Mouse (Mus musculus) heart, embryonic 14.5 days (tissue): ENCODE data around the gene Hsd3b7. TPM values are rescaled to one million over a fixed set of nuclear protein-coding genes. Genes with fewer than 3 reads are reported as not detected.
"Not testable (repeated sequence)": the region's sequence is repeated elsewhere in the genome, so short reads cannot be mapped to it uniquely, and the experiment has no call there.

Experiments used
- ATAC-seq: fragments of 200-750 bp; cut with Nextera tagmentation; 2 replicates; pipeline ENCODE4 v1.8.0; 2017; ENCODE audit warnings: low read depth, moderate TSS enrichment; ENCODE audit not compliant: insufficient number of reproducible peaks, insufficient read depth, low FRiP score
- H3K27ac ChIP-seq, 2 experiments: fragments of 200-500 bp in 1 of 2; fragments of 300-500 bp in 1 of 2; sonication (generic) in 1 of 2; replicated peaks in 1 of 2; 2 replicates each; pipeline ENCODE4 v1.5.1; 2012 to 2014; ENCODE audit warnings: low read depth in 2 of 2, low read length in 2 of 2, control low read depth in 1 of 2, mild to moderate bottlenecking in 1 of 2, mixed read lengths in 1 of 2; ENCODE audit not compliant: control insufficient read depth in 1 of 2, insufficient read depth in 1 of 2
- H3K27me3 ChIP-seq: fragments of 300-500 bp; sonication (generic); 2 replicates; pipeline ENCODE4 v1.6.1; 2014; ENCODE audit warnings: mild to moderate bottlenecking, low read length, control low read depth; ENCODE audit not compliant: control insufficient read depth, insufficient read depth
- H3K36me3 ChIP-seq: fragments of 300-500 bp; sonication (generic); 2 replicates; pipeline ENCODE4 v1.6.1; 2014; ENCODE audit warnings: mild to moderate bottlenecking, control low read depth, low read length, mixed read lengths; ENCODE audit not compliant: control insufficient read depth, insufficient read depth
- H3K4me1 ChIP-seq, 2 experiments: fragments of 200-500 bp in 1 of 2; fragments of 300-500 bp in 1 of 2; sonication (generic) in 1 of 2; 2 replicates each; pipeline ENCODE4 v1.6.1; 2012 to 2014; ENCODE audit warnings: low read length in 2 of 2, control low read depth in 1 of 2, mixed read lengths in 1 of 2; ENCODE audit not compliant: control insufficient read depth in 2 of 2, insufficient read depth in 2 of 2
- H3K4me2 ChIP-seq: fragments of 300-500 bp; sonication (generic); 2 replicates; pipeline ENCODE4 v1.6.1; 2014; ENCODE audit warnings: mild to moderate bottlenecking, low read length
- H3K4me3 ChIP-seq, 2 experiments: fragments of 200-500 bp in 1 of 2; fragments of 300-500 bp in 1 of 2; sonication (generic) in 1 of 2; 2 replicates each; pipeline ENCODE4 v1.5.1; 2012 to 2014; ENCODE audit warnings: low read length in 2 of 2, mild to moderate bottlenecking in 2 of 2, control low read depth in 1 of 2, low read depth in 1 of 2, moderate library complexity in 1 of 2; ENCODE audit not compliant: control insufficient read depth in 1 of 2, insufficient read depth in 1 of 2
- H3K9ac ChIP-seq: fragments of 300-500 bp; sonication (generic); 2 replicates; pipeline ENCODE4 v1.6.1; 2014; ENCODE audit warnings: mild to moderate bottlenecking, low read length
- H3K9me3 ChIP-seq: fragments of 300-500 bp; sonication (generic); 2 replicates; pipeline ENCODE4 v1.6.1; 2016; ENCODE audit warnings: low read length, control low read depth; ENCODE audit not compliant: control insufficient read depth
- WGBS: fragments of 180-500 bp; shearing (Covaris S2); extraction: QIAGEN DNeasy Blood & Tissue Kit; methylation state at CpG from one replicate; pipeline ENCODE4 v1.1.7; 2014; 5-methylcytosine and 5-hydroxymethylcytosine counted together
- polyA plus RNA-seq: library from polyadenylated mRNA; unstranded; fragments of >200 nt; fragmentation: Nextera tagmentation; extraction: Ambion mirVana; gene quantifications from 2 replicates; pipeline ENCODE4 v1.2.1, GENCODE M21; 2014

Gene Hsd3b7
- polyA plus RNA-seq, 1 experiment from 2014 or later: 22.2 TPM

DNA sequence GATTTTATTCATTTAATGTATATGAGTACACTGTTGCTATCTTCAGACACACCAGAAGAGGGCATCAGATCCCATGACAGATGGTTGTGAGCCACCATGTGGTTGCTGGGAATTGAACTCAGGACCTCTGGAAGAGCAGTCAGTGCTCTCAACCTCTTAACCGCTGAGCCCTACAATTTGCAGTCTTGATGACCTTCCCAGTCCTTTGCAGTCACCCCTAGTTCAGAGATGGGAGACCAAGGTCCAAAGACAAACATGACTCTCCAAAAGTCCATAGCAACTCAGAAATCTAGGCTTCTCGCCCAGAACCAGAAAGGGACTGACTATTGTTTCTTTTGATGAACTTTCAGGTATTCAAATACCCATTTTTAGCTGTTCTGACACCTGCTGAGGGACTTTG, 39.6 kb downstream of the Hsd3b7 start:
- not testable (repeated sequence) for H3K9ac ChIP-seq, H3K27ac ChIP-seq, H3K4me3 ChIP-seq, H3K9me3 ChIP-seq, ATAC-seq, H3K27me3 ChIP-seq, H3K4me2 ChIP-seq, H3K4me1 ChIP-seq
- H3K36me3 ChIP-seq: peaks cover 21% of the 10 kb centered on the region
- 81% methylated on average over 2 of the region's 2 CpGs for WGBS

DNA sequence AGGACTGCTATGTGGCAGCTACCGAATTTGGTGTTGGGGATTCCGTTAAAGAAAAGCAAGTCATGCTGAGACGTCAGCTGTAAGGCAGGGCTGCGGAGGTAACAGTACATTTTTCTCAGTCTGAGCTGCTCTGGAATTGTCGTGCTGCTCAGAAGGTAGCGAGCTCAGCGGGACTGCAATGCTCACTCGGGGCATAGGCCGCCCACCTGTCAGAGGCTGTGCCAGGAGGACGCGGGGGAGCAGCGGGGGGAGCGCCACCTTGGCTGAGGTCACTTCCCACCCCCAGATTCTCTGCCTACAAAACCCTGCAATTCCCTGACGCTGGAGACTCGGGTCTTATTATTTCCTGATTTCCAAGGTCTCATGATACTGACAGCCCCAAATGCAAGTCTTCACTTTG, 40.5 kb downstream of the Hsd3b7 start:
- ATAC-seq: no peak
- Histone ChIP-seq H3K4me1 (peaks cover 5 to 9% of the 10 kb centered on the region in 2 experiments; a peak in 3 of 4 replicates), H3K9ac (peak overlapping the region; percentile 92), H3K27ac (peak overlapping the region; percentile 91), H3K36me3 (peaks cover 29% of the 10 kb centered on the region), H3K9me3 (no peaks in the 10 kb centered on the region), H3K4me3 (peak overlapping the region; percentile 71 to 93), H3K4me2 (peak overlapping the region; percentile 92), H3K27me3 (no peaks in the 10 kb centered on the region)
- 3% methylated on average over 15 of the region's 15 CpGs for WGBS

DNA sequence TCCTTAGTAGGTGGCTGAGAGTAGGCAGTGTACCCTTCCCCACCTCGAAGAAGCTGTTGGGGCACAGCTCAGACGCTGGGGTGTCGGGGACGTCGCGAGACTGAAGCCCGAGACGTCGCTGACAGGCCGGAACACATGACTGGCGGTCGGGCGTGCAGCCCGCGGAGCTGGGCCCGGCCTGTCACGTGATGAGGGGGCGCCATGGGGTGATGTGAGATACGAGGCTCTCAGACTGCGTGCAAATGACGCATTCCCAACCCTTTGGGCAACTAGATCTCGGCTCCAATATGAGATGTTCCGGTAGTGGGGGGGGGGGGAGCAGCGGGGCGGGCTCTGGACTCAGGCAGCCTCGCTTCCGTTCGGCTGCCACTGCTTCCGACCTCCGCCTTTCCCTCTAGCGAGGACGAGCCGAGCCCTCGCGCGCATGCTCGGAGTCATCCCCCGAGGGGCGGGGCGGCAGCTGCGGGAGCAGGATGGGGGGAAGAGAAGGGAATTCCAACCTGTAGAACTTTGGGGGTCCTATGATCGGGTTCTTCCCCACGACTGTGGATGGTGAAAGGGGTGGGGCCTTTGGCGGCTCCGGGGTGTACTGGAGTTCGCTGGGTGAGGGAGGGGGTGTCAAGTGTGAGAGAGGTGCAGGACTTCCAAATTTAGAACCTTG, 41.1 kb downstream of the Hsd3b7 start:
- H3K4me2 ChIP-seq: peak overlapping the region; percentile 92
- WGBS: under 1% methylated on average over 46 of the region's 46 CpGs
- peaks cover 5 to 9% of the 10 kb centered on the region in 2 experiments; a peak in 3 of 4 replicates for H3K4me1 ChIP-seq
- H3K9ac ChIP-seq: peak overlapping the region; percentile 92
- peaks cover 35% of the 10 kb centered on the region for H3K36me3 ChIP-seq
- H3K9me3 ChIP-seq: no peaks in the 10 kb centered on the region
- peak overlapping the region; percentile 91 for H3K27ac ChIP-seq
- no peaks in the 10 kb centered on the region for H3K27me3 ChIP-seq
- peak overlapping the region; percentile 71 to 93 for H3K4me3 ChIP-seq
- ATAC-seq: peak; percentile 92

DNA sequence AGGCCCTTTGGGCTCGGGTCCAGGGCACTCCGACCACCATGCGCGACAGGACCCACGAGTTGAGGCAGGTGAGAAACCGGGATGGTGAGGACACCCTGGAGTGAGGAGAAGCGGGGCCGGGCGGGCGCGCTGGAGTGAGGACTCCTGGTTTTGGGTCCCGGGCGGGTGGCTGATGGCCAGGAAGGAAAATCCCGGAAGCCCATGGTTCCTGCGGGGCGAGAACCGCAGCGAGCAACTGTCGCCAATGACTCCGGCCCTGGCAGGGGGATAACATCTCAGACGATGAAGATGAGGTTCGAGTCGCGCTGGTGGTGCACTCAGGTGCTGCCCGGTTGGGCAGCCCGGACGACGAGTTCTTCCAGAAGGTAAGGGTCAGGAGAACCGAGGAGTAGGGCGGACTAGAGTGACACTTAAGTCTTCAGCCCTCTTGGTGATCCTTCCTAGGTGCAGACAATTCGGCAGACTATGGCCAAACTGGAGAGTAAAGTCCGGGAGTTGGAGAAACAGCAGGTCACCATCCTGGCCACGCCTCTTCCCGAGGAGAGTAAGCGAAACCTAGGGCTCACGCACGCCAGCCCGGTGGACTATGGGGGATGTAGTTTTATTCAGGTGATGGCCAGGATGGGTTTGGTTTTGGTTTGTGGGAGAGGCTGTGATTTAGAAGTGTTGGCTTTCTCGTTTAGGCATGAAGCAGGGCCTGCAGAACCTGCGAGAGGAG, 41.8 kb downstream of the Hsd3b7 start:
- Histone ChIP-seq H3K4me1 (peaks cover 5 to 9% of the 10 kb centered on the region in 2 experiments; a peak in 3 of 4 replicates), H3K36me3 (peaks cover 42% of the 10 kb centered on the region), H3K27ac (peak overlapping the region; percentile 74 to 91), H3K27me3 (no peaks in the 10 kb centered on the region), H3K4me2 (peak overlapping the region; percentile 92), H3K9me3 (no peaks in the 10 kb centered on the region), H3K4me3 (peak overlapping the region; percentile 71 to 93), H3K9ac (peak overlapping the region; percentile 92)
- under 1% methylated on average over 40 of the region's 40 CpGs for WGBS
- peak; percentile 27; the same call in 1 of the 2 replicates for ATAC-seq

DNA sequence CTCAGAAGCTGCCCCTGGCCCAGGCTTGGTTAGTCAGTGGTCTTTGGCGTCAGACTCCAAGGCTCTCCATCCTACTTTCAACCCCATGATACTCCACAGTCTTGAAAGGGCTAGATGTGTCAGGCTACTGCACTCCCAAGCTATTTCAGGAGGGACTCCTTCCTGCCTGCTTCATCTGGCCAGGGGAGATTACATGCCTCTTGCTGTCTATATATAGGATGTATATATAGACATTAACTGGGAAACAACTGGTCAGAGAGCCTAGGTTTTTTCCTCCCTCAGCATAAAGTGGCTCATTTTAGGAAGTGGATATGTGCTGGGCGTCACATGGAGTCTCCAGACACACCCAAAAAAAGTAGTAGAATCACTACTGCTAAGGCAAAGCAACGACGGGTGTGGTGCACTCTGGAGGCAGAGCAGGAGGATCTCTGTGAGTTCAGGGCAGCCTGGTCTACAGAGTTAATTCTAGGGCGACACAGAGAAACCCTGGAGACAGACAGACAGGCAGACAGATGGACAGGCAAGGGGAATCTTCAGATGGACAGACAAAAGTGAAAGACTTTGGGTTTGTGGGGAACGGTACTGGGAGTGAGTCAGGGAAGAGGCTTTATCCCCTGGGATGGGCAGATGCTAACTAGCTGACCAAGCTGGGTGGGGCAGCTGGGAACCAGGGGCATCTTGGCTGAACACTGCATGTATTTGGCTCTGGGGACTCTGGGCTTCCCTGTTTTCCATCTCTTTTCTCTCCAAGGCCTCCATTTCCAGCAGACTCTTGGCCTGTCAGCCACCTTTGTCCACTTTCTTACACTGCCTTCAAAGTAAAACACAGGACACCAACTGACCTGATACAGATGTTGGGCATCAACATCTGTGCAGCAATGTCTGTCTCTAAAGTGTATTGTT, 49.8 kb downstream of the Hsd3b7 start:
- no peaks in the 10 kb centered on the region for H3K27me3 ChIP-seq
- H3K9ac ChIP-seq: no peak overlapping the region
- no peaks in the 10 kb centered on the region for H3K9me3 ChIP-seq
- H3K4me2 ChIP-seq: no peak overlapping the region
- no peak for ATAC-seq
- H3K4me1 ChIP-seq: no peaks in the 10 kb centered on the region; a peak in 1 of 4 replicates
- no peak overlapping the region for H3K27ac ChIP-seq
- peaks cover 37% of the 10 kb centered on the region for H3K36me3 ChIP-seq
- no peak overlapping the region for H3K4me3 ChIP-seq
- 62% methylated on average over 6 of the region's 6 CpGs for WGBS

DNA sequence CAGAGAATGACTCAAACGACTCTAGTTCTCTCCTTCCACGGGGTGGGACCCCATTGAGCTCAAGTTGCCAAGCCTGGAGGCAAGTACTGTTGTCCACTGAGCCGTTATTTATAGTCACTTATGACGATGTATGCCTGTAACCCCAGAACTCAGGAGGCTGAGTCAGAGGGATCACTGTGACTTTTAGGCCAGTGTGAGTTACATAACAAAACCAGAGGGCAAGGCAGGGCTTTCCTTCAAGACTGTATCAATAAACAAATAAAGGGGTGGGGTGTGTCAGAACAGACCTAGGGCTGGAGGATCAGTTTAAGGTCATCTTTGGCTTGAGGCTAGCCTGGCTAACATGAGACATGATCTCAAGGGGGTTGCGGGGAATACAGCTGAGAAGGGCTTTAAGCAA, 50.5 kb downstream of the Hsd3b7 start:
- Histone ChIP-seq H3K36me3 (peaks cover 31% of the 10 kb centered on the region), H3K27me3 (no peaks in the 10 kb centered on the region), H3K27ac (no peak overlapping the region), H3K4me2 (no peak overlapping the region), H3K4me3 (no peak overlapping the region), H3K9me3 (no peaks in the 10 kb centered on the region), H3K4me1 (no peaks in the 10 kb centered on the region; a peak in 1 of 4 replicates), H3K9ac (no peak overlapping the region)
- no peak for ATAC-seq
- 58% methylated on average over 5 of the region's 5 CpGs for WGBS
